Mouse (Mus musculus): ENCODE results near the gene Mrps10. TPM values are rescaled to one million over a fixed set of nuclear protein-coding genes. Genes with fewer than 3 reads are reported as not detected.

Mrps10 gene
- total and polyA plus RNA-seq, 3 experiments: 57.7 to 124 (median 90.3) TPM

DNA sequence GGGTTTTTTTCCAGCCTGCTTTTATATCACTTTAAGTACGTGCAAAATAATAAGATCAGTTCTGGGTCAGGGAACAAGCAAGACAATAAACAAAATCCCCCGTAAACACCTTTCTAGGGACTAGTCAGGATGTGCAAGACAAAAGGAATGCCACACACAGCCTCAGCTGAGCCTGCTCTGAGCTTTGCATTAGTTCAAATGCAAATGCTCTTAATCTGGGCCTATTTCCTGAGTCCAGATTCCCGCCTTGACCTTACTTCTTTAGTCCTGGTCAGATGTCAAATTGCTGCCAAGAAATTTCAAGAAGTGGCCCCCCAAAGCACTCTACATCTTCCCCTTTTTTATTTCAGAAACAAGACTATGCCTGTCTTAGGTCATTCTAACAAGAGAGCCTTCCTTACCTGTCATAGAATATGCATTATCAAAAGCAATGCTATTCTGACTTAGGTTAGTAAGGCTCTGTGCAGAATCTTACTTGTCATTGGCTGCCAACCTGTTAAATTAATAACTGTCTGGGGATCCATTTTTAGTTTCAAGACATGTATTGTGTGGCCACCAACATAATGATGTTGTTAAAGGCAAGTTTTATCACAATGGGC, 18.9 kb upstream of the Mrps10 start:
- no peaks in the 10 kb centered on the region for H3K79me2 ChIP-seq (replicated peaks; ENCODE audit: control insufficient read depth, extremely low read depth, insufficient read depth, poor library complexity, severe bottlenecking)
- no peak overlapping the region for H3K27ac ChIP-seq (ENCODE audit: insufficient read depth, low read depth)
- H3K4me3 ChIP-seq (replicated peaks in 1 of 3; ENCODE audit: low read depth in 2 of 3, low read length in 2 of 3, poor library complexity in 1 of 3): no peak overlapping the region
- no peak for TF ChIP-seq MXI1 (IDR thresholded peaks at IDR 0.05; ENCODE audit: low read depth, low read length)
- no peak for TF ChIP-seq MYC (IDR thresholded peaks at IDR 0.05; ENCODE audit: low read depth, low read length)
- no peak for TF ChIP-seq MAZ (IDR thresholded peaks at IDR 0.05; ENCODE audit: low read depth, low read length)
- no peak for TF ChIP-seq MEF2A (IDR thresholded peaks at IDR 0.05; ENCODE audit: borderline replicate concordance, low read depth, low read length)
- peaks cover 23% of the 10 kb centered on the region for H3K9me3 ChIP-seq (replicated peaks; ENCODE audit: low read length)
- H3K4me2 ChIP-seq (ENCODE audit: insufficient read depth, low read depth, poor library complexity, severe bottlenecking): no peak overlapping the region
- no peaks in the 10 kb centered on the region for H3K4me1 ChIP-seq (ENCODE audit: control insufficient read depth in 1 of 2, insufficient read depth in 2 of 2)
- H3K9ac ChIP-seq (ENCODE audit: insufficient read depth, low read depth): no peak overlapping the region
- in situ Hi-C loops (cut with MboI; ENCODE audit: low pct_ligation_motif_present, low pct_unique_long_range_greater_than_20kb, low sequenced_read_pairs): no loop called here
- dilution Hi-C loops (cut with MboI; ENCODE audit: extremely low pct_ligation_motif_present, extremely low pct_unique_long_range_greater_than_20kb, low sequenced_read_pairs): no loop called here
- H3K36me3 ChIP-seq (replicated peaks in 1 of 2; ENCODE audit: control insufficient read depth in 1 of 2, insufficient read depth in 1 of 2, low read length in 1 of 2): peaks cover 0 to 34% of the 10 kb centered on the region in 2 experiments
- no peak for DNase-seq (ENCODE audit: extremely low read depth)
- H3K27me3 ChIP-seq (replicated peaks): no peaks in the 10 kb centered on the region

DNA sequence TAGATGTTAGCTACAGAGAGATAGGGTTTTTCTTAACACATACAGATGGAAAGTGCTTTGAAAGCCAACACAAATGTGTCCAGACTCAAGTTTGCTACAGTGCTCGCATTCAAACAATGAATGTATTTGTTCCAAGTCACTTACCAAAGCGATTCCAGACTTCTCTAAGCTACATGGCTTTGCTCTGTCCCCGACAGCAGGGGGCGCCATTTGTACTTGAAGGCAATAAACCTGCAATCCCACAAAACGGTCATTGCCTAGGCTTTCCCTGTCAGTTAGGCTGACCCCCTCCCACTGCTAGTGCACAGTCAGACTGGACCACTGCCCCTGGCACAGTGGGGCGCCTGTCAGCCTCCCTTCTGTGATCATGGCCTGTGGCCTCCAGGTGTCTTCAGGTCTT, 8.7 kb upstream of the Mrps10 start:
- in situ Hi-C loops (cut with MboI; ENCODE audit: low pct_ligation_motif_present, low pct_unique_long_range_greater_than_20kb, low sequenced_read_pairs) (no loop called here), dilution Hi-C loops (cut with MboI; ENCODE audit: extremely low pct_ligation_motif_present, extremely low pct_unique_long_range_greater_than_20kb, low sequenced_read_pairs) (no loop called here)
- Histone ChIP-seq H3K36me3 (replicated peaks in 1 of 2; ENCODE audit: control insufficient read depth in 1 of 2, insufficient read depth in 1 of 2, low read length in 1 of 2) (peaks cover 0 to 16% of the 10 kb centered on the region in 2 experiments), H3K27ac (ENCODE audit: insufficient read depth, low read depth) (no peak overlapping the region), H3K27me3 (replicated peaks) (no peaks in the 10 kb centered on the region), H3K4me2 (ENCODE audit: insufficient read depth, low read depth, poor library complexity, severe bottlenecking) (no peak overlapping the region), H3K9me3 (replicated peaks; ENCODE audit: low read length) (no peaks in the 10 kb centered on the region), H3K79me2 (replicated peaks; ENCODE audit: control insufficient read depth, extremely low read depth, insufficient read depth, poor library complexity, severe bottlenecking) (no peaks in the 10 kb centered on the region), H3K4me3 (replicated peaks in 1 of 3; ENCODE audit: low read depth in 2 of 3, low read length in 2 of 3, poor library complexity in 1 of 3) (no peak overlapping the region), H3K9ac (ENCODE audit: insufficient read depth, low read depth) (no peak overlapping the region), H3K4me1 (ENCODE audit: control insufficient read depth in 1 of 2, insufficient read depth in 2 of 2) (no peaks in the 10 kb centered on the region)
- peak; percentile 45 for DNase-seq (ENCODE audit: extremely low read depth)
- TF ChIP-seq SMC3 (IDR thresholded peaks at IDR 0.05; ENCODE audit: low read depth, low read length): 0 out of 2 replicates have a peak, but pooled peaks have one; percentile 4
- peak; percentile 64 to 75 for TF ChIP-seq CTCF (conservative IDR thresholded peaks at IDR 0.05 in 1 of 2, IDR thresholded peaks at IDR 0.05 in 1 of 2; ENCODE audit: low read depth in 2 of 2, low read length in 2 of 2)
- no peak for TF ChIP-seq IRF4 (IDR thresholded peaks at IDR 0.05; ENCODE audit: low read depth, low read length)

DNA sequence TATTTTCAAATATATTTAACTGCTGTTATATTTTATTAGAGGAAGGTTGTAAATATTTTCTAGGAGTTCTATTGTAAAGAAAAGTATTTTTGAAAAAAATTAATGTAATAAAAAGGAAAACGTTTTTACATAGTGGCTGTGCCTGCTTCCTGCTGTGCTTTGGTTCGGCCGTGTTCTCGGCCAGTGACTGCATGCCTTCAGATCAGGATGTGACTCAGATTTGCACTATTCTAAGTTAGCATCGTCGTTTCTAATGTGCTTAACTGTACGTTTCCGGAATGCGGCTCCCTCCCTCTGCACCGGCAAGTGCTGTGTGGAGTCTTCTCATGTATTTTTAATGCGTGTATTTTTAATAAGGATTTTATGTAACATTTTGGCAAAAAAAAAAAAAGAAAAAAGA, 7.3 kb upstream of the Mrps10 start:
- in situ Hi-C loops (cut with MboI; ENCODE audit: low pct_ligation_motif_present, low pct_unique_long_range_greater_than_20kb, low sequenced_read_pairs): no loop called here

More for the DNA sequence above, 7.3 kb upstream of the Mrps10 start:
- H3K27ac ChIP-seq (ENCODE audit: insufficient read depth, low read depth): no peak overlapping the region
- dilution Hi-C loops (cut with MboI; ENCODE audit: extremely low pct_ligation_motif_present, extremely low pct_unique_long_range_greater_than_20kb, low sequenced_read_pairs): no loop called here
- DNase-seq (ENCODE audit: extremely low read depth): no peak
- H3K36me3 ChIP-seq (replicated peaks in 1 of 2; ENCODE audit: control insufficient read depth in 1 of 2, insufficient read depth in 1 of 2, low read length in 1 of 2): peaks cover 0 to 15% of the 10 kb centered on the region in 2 experiments
- H3K4me3 ChIP-seq (replicated peaks in 1 of 3; ENCODE audit: low read depth in 2 of 3, low read length in 2 of 3, poor library complexity in 1 of 3): no peak overlapping the region
- no peaks in the 10 kb centered on the region for H3K79me2 ChIP-seq (replicated peaks; ENCODE audit: control insufficient read depth, extremely low read depth, insufficient read depth, poor library complexity, severe bottlenecking)
- no peak overlapping the region for H3K9ac ChIP-seq (ENCODE audit: insufficient read depth, low read depth)
- no peaks in the 10 kb centered on the region for H3K4me1 ChIP-seq (ENCODE audit: control insufficient read depth in 1 of 2, insufficient read depth in 2 of 2)
- no peak overlapping the region for H3K4me2 ChIP-seq (ENCODE audit: insufficient read depth, low read depth, poor library complexity, severe bottlenecking)
- no peaks in the 10 kb centered on the region for H3K9me3 ChIP-seq (replicated peaks; ENCODE audit: low read length)
- H3K27me3 ChIP-seq (replicated peaks): no peaks in the 10 kb centered on the region
- TF ChIP-seq RAD21 (IDR thresholded peaks at IDR 0.05; ENCODE audit: low read depth, low read length): no peak
- no peak for TF ChIP-seq MAX (IDR thresholded peaks at IDR 0.05; ENCODE audit: low read length)
- TF ChIP-seq POLR2AphosphoS2 (IDR thresholded peaks at IDR 0.05; ENCODE audit: low read depth, low read length): no peak
- no peak for TF ChIP-seq TBP (conservative IDR thresholded peaks at IDR 0.05; ENCODE audit: low read depth, low read length)
- TF ChIP-seq JUN (IDR thresholded peaks at IDR 0.05; ENCODE audit: insufficient read depth, low read depth, low read length): no peak
- TF ChIP-seq EP300 (IDR thresholded peaks at IDR 0.05; ENCODE audit: low read length): no peak
- no peak for TF ChIP-seq MXI1 (IDR thresholded peaks at IDR 0.05; ENCODE audit: low read depth, low read length)
- TF ChIP-seq NRF1 (IDR thresholded peaks at IDR 0.05; ENCODE audit: low read depth, low read length): no peak
- TF ChIP-seq CHD1 (IDR thresholded peaks at IDR 0.05; ENCODE audit: low read depth, low read length): no peak
- no peak for TF ChIP-seq POLR2A (IDR thresholded peaks at IDR 0.05; ENCODE audit: low read depth, low read length)
- no peak for TF ChIP-seq SMC3 (IDR thresholded peaks at IDR 0.05; ENCODE audit: low read depth, low read length)
- no peak for TF ChIP-seq CTCF (conservative IDR thresholded peaks at IDR 0.05 in 1 of 2, IDR thresholded peaks at IDR 0.05 in 1 of 2; ENCODE audit: low read depth in 2 of 2, low read length in 2 of 2)
- TF ChIP-seq RCOR1 (conservative IDR thresholded peaks at IDR 0.05; ENCODE audit: low read depth, low read length): no peak
- TF ChIP-seq BHLHE40 (IDR thresholded peaks at IDR 0.05; ENCODE audit: low read depth, low read length): no peak
- no peak for TF ChIP-seq UBTF (IDR thresholded peaks at IDR 0.05; ENCODE audit: low read depth, low read length)
